Mouse (Mus musculus): ENCODE measurements around the gene Muc5ac. TPM values are rescaled to one million over a fixed set of nuclear protein-coding genes. Genes with fewer than 3 reads are reported as not detected.

The Muc5ac gene
- total RNA-seq (2023), result not detected

DNA sequence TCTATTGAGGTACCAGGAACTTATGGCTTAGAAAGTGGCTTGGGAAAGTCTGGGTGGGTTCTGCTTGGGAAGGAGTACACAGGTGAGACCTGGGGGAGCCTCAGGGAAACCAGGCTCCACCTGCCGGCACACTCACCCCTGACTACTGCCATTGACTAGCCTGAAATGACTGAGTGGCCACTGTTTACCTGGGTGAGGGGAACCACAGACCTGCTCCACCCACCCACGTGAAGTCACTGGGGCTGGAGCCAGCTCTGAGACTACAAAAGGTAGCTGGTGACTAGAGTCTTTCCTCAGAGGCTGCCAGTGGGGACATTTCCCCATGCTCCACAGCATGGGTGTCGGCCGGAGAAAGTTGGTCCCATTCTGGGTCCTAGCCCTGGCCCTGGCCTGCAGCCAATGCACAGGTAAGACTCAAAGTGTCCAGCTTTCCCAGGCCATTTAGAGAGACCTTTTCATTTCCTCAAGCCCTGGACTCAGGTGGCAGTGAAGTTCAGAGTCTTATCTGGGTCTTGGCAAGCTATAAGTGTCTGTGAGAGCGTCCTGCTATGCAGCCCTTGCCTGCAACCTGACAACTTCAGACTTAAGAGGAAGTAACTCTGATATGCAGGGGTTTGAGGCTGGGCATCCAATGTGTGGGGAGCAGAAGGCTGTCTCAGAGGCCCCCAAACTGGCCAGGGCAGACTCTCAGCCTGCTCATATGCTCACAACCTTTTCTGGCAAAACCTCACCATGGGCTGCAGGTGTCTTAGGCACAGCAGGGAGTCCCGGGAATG, at the start of gene Muc5ac:
TSS of gene Muc5ac (plus strand) at position 296 of the 776 bp plus-strand sequence.

DNA sequence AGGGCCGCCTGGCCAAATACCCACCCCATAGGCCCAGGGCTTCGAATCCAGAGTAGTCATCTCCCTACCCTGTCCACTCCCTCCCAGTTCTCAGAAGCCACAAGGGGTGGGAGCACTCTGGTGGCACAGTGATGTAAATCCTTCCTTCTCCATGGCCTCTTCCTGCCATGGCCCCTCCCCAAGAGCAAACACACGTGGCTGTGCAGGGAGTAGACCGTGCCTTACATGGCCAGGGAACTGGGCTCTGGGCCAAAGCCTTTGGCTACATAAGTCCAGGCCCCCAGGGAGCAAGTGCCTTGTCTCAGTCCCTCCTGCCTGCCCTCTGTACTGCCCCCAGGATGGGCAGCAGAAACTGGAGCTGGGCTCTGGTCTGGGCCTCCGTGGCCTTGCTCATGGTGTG, 50.0 kb downstream of the Muc5ac start, which contains the start of gene Muc5b:
TSS of gene Muc5b (plus strand) at position 292 of the 400 bp plus-strand sequence.

Other genes with a start within 250 kb of the Muc5ac start
- 10 to 100 TPM; 18.7 to 24.5 TPM for gene Chid1, start 249.1 kb upstream of the Muc5ac start, total RNA-seq (2023)
- gene Ap2a2, start 226.8 kb upstream of the Muc5ac start, total RNA-seq (2023), result 10 to 100 TPM; 43.5 to 45.4 TPM
- gene Muc6, start 133.7 kb upstream of the Muc5ac start, total RNA-seq (2023), result not detected
- not detected for gene Muc2, start 98.6 kb upstream of the Muc5ac start, total RNA-seq (2023)
- gene Muc5b, start 50.1 kb downstream of the Muc5ac start, total RNA-seq (2023), result not detected
- 10 to 100 TPM; 58.6 to 69.0 TPM for gene Tollip, start 129.5 kb downstream of the Muc5ac start, total RNA-seq (2023)
- gene Brsk2, start 160.8 kb downstream of the Muc5ac start, total RNA-seq (2023), result not detected